Mouse (Mus musculus): Measurements from ENCODE around the gene Zmat5. TPM values are rescaled to one million over a fixed set of nuclear protein-coding genes. Genes with fewer than 3 reads are reported as not detected.
A peak's percentile ranks its signal among the peaks of the same experiment; 100 is the strongest.
"Not testable (repeated sequence)": the region's sequence is repeated elsewhere in the genome, so short reads cannot be mapped to it uniquely, and the experiment has no call there.

Gene Zmat5
- total RNA-seq, 1 experiment from 2014 or later: 55.3 TPM

GRCm38 (mm10) chr11:4690353-4690752, 14.1 kb upstream of the Zmat5 start:
- DNase-seq: no peak

- DNase-seq: peak; percentile 70
Measured at GRCm38 (mm10) chr11:4691213-4691612, 13.3 kb upstream of the Zmat5 start.

DNA sequence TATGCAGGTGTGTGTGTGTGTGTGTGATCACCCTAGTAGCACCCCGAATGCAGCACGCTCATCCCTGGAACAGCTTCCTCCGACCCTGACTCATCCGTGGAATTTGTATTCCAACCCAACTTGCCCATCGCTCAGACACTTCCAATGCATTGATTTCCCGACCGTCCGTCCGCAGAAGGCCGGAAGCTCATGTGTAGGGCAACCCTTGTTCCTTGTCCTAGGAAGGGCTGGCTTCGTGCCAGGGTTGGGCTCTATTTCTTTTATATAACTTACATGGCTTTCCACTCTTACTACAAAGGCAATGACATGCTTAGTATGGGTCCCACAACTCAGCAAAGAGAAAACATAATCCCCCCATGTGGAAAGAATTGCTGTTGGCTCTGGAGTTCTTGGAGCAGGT, 12.3 kb upstream of the Zmat5 start:
- DNase-seq: no peak

DNA sequence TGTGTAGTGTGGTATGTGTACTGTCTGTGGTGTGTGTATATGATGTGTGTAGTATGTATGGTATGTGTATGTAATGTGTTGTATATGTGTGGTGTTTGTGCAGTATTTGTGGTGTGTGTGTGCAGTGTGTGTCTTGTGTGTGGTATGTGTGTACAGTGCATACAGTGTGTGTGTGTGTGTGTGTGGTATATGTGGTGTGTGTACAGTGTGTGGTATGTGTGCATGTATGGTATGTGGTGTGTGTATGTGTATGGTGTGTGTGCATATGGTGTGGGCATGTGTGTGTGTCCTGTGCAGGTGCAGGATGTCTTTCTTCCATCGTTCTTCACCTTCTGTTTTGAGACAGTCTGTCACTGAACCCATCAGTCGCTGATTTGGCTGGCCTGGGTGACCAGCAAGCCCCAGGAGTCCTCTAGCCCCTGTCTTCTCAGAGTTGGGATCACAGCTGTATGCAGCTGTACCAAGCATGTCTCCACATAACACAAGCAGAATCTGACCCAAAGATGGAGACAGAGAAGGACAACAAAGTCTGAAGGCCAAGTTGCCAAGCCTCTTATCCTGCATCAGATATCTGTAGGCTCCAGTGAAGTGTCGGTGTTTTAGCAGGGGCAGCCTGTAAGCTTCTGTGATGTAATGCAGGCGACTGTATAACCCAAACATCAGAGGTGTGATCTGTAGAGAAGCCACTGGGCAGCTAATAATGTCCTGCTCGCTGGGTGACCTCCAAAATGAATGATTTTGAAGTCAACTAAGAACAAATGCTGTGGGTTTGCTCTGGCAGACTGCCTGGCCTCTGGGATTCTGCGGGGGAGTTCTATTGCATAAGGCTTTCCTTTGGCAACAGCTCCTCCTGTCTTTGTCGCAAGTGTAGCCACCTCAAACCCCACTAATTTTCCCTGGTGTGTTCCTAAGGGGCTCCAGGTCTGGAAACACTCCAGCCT, 7.2 kb upstream of the Zmat5 start:
- DNase-seq: peak; percentile 86

- DNase-seq: no peak
Measured at GRCm38 (mm10) chr11:4700726-4701125, 3.8 kb upstream of the Zmat5 start.

DNA sequence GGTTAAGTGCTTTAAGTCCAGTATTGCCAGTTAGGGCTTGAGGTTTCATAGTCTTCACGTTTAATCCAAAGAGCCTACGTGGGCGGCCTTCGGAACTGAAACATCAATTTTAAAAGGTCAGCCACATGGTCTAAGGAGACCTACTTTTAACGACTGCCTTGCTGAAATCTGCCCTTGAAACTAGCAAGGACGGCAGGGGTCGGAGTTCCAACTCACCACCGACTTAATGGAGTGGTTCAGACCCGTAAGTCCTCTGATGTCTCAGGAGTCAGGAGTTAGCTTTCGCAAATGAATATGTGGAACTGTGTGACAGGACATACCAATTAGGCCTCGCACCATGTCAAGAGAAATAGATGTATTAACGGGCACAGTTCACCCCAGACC, 798 bp upstream of the Zmat5 start:
- no peak for DNase-seq

DNA sequence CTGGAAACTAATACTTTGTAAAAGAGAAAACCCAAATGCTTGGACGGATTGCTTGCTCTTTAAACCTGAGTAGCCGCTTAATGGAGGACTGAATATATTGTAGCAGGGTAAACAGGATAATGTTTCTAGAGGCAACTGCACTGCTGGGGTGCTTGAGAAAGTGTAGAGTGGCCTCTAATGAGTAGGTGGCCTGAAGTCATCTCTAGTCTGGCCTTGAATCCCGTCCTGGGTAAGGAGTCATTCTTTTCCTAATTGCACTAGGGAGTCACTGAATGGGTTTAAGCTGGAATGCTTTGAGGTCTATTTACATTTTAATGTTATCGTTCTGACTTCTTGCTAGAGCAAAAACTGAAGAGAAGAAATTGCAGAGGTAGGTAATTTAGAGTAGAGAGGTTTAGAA, 700 bp downstream of the Zmat5 start:
- no peak for DNase-seq

DNA sequence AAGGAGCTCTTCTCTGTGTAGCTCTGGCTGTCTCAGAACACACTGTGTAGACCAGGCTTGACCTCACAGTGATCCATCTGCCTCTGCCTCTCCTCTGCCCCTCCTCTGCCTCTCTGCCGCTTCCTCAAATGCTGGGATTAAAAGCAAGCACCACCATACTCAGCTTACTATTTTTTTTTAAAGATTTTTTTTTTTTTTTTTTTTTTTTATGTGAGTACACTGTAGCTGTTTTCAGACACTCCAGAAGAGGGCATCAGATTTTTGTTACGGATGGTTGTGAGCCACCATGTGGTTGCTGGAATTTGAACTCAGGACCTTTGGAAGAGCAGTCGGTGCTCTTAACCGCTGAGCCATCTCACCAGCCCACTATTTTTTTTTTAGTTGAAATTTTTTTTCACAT, 5.7 kb downstream of the Zmat5 start:
- not testable (repeated sequence) for DNase-seq

DNA sequence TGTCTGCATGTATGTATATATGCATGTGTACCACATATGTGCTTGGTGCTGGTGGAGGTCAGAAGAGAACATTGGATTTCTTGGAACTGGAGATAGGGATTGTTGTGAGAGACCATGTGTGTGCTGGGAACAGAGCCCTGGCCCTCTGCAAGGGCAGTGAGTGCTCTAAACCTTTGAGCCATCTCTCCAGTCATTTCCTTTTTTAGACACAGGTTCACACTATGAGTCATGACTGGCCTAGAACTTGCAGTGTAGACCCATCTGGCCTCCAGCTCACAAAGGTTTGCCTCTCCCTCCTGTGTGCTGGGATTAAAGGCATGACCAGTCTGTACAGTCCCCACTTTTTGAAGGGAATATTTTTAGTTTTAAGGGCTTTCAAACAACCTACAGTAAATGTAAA, 8.3 kb downstream of the Zmat5 start:
- DNase-seq: no peak

- DNase-seq: no peak
Measured at GRCm38 (mm10) chr11:4714727-4715126, 10.2 kb downstream of the Zmat5 start.

- no peak for DNase-seq
Measured at GRCm38 (mm10) chr11:4715596-4715995, 11.1 kb downstream of the Zmat5 start.

- DNase-seq: no peak
Measured at GRCm38 (mm10) chr11:4716530-4717236, 12.2 kb downstream of the Zmat5 start.

DNA sequence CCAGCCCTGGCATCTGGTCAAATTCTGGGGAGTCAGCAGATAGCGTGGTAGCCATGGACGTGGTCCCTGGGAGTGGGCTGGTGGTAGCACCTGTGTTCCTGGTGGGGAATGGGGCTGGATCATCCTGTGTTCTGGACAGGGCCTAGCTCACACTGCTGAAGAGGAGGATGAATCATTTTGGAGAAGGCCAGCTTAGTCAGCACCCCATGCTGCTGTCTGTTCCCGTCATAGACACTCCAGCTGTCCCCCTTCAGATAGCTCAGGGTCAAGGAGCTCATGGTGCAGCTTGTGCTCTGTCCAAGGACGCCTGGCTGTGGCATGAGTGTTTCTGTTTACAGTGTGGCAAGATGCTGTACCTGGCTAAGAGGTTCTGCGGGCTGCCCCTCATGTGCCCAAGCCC, 14.1 kb downstream of the Zmat5 start:
- DNase-seq: peak; percentile 31

GRCm38 (mm10) chr11:4719961-4720360, 15.5 kb downstream of the Zmat5 start:
- peak; percentile 53 for DNase-seq

- no peak for DNase-seq
Measured at GRCm38 (mm10) chr11:4720393-4720792, 15.9 kb downstream of the Zmat5 start.

- DNase-seq: no peak
Measured at GRCm38 (mm10) chr11:4720900-4721580, 16.6 kb downstream of the Zmat5 start.

DNA sequence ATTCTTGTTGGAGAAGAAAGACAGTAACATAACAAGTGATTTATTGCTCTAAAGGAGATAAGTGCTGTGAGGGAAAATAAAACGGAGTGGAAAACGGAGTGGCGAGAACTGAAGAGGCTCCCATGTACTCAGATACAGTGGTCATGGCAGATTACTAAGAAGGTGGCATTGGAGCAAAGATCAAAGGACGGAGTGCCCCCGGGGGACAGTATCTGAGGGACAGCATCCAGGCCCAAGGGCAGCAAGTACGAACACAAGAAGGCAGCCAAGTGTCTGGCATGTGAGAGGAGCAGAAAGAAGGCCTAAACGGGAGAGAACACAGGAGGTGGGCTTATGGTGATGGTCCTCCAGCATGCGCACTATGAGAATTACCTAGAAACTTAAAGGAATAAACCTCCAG, 17.2 kb downstream of the Zmat5 start:
- no peak for DNase-seq

- DNase-seq: peak; percentile 75
Measured at GRCm38 (mm10) chr11:4729603-4730002, 25.1 kb downstream of the Zmat5 start.

DNA sequence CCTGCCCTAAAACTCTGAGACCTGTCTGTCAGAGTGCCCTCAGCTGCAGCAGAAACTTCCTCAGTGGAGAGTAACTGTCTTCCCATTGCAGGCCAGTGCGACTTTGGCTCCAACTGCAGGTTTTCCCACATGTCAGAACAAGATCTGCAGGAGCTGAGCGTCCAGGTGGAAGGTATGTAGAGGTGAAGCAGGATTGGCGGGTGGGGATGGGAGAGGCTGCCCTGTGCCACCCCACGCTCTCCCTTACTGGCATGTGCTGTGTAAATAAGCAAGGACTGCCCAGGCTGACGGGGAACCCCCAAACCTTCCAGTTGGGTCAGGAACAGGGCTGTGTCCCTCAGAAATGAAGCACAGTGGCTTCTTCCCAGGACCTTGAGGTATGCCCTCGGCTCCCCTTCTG, 25.6 kb downstream of the Zmat5 start:
- no peak for DNase-seq

GRCm38 (mm10) chr11:4730913-4731312, 26.4 kb downstream of the Zmat5 start:
- peak; percentile 33 for DNase-seq

DNA sequence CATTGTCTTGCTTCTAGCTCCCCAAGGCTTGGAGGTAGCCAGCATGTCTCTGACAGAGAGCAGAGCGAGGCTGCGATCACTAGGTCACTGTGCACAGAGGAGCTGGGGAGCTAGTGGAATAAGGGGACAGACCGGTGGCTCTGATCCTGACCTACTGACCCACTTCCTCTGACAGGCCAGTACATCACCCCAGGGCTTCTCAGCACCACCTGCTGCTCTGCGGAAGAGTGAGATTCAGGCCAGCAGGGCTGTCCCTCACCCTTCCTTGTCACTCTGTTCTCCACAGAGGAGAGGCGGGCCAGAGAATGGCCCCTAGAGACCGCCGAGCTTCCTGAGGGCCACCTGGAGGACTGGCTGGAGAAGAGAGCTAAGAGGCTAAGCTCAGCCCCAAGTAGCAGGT, 27.3 kb downstream of the Zmat5 start:
- DNase-seq: no peak

DNA sequence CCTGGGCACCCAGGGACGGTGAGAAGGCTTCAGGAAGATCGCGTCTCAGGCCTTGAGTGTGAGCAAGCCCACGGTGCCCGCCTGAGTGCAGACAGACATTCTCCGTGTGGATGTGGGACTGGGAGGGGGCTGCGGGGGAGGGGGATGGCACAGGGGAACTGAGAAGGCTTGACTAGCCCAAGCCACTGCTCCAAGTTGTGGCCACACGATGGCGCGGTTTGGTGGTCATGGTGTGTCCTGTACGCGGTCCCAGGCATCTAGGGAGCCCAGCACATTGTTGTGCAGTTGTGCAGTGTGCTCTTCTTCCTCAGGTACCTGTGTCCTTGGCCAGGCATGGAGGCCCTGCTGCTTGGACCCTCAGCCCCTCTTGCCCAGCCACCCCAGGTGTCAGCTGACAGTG, 29.7 kb downstream of the Zmat5 start:
- DNase-seq: no peak

DNA sequence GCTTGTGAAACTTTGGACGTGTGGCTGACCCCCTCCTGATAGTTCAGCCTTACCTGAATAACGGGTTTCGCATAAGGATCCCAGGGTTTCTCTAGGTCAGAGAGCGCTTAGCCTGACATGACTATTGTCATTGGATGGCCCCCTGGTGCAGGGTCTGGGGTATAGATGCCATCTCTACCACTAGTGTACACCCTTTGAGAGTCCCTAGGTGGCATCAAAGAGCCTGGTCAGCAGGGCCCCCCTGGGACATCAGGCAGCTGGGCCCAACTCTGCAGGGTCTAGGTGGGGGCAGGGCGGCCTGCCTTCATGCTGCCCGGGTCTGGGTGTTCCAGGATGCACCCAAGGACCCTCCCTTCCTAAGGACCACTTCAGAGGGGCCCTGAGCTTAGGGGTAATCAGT, 31.9 kb downstream of the Zmat5 start:
- no peak for DNase-seq
